Mouse (Mus musculus) C2C12 (cell line): ENCODE measurements around the gene Mymx. TPM values are rescaled to one million over a fixed set of nuclear protein-coding genes. Genes with fewer than 3 reads are reported as not detected.

Experiments
- H3K27me3 ChIP-seq: one replicate; pipeline ENCODE4 v1.6.1; 2011; ENCODE audit not compliant: control insufficient read depth, insufficient read depth, insufficient read length
- H3K36me3 ChIP-seq: one replicate; pipeline ENCODE4 v1.6.1; 2011; ENCODE audit not compliant: control insufficient read depth, insufficient read depth
- H3K4me3 ChIP-seq: one replicate; pipeline ENCODE4 v1.5.1; 2011; ENCODE audit warnings: mild to moderate bottlenecking, control low read depth; ENCODE audit not compliant: poor library complexity, insufficient read depth, severe bottlenecking
- H3K79me2 ChIP-seq: one replicate; pipeline ENCODE4 v1.6.1; 2011; ENCODE audit not compliant: control insufficient read depth, insufficient read depth
- H3K79me3 ChIP-seq: one replicate; pipeline ENCODE4 v1.6.1; 2011; ENCODE audit warnings: low read depth, control low read depth
- H3ac ChIP-seq: one replicate; pipeline ENCODE3; 2011; ENCODE audit warnings: low read depth; ENCODE audit not compliant: control insufficient read depth, insufficient read length
- CEBPB ChIP-seq: IDR thresholded peaks from one replicate; pipeline ENCODE4 v1.6.1; 2011; ENCODE audit warnings: low read depth, mild to moderate bottlenecking, control low read depth, moderate library complexity
- CTCF ChIP-seq: IDR thresholded peaks from one replicate; pipeline ENCODE4 v1.5.1; 2011; ENCODE audit not compliant: control insufficient read depth, insufficient read depth, insufficient read length
- FOSL1 ChIP-seq: IDR thresholded peaks from one replicate; pipeline ENCODE4 v1.8.0; 2011; ENCODE audit warnings: mild to moderate bottlenecking, low read length; ENCODE audit not compliant: poor library complexity, insufficient read depth, severe bottlenecking
- MAX ChIP-seq: IDR thresholded peaks from one replicate; pipeline ENCODE4 v1.6.1; 2011; ENCODE audit warnings: mild to moderate bottlenecking, control low read depth
- MYOD1 ChIP-seq: IDR thresholded peaks from one replicate; pipeline ENCODE4 v1.6.1; 2011; ENCODE audit warnings: low read depth; ENCODE audit not compliant: control insufficient read depth, insufficient read length
- MYOG ChIP-seq: IDR thresholded peaks from one replicate; pipeline ENCODE4 v1.6.1; 2011; ENCODE audit not compliant: control insufficient read depth, insufficient read length; ENCODE audit errors: extremely low read depth
- USF1 ChIP-seq: IDR thresholded peaks from one replicate; pipeline ENCODE4 v1.6.1; 2011; ENCODE audit warnings: low read depth, mild to moderate bottlenecking, control low read depth, moderate library complexity
- polyA plus RNA-seq: library from polyadenylated mRNA; unstranded; fragments of >200 nt; fragmentation: generic; extraction: Trizol; gene quantifications from one replicate; pipeline ENCODE4 v1.2.1, GENCODE M21; 2012; ENCODE audit warnings: missing spikeins

Gene Mymx
- polyA plus RNA-seq, 1 experiment: 1.7 TPM

DNA sequence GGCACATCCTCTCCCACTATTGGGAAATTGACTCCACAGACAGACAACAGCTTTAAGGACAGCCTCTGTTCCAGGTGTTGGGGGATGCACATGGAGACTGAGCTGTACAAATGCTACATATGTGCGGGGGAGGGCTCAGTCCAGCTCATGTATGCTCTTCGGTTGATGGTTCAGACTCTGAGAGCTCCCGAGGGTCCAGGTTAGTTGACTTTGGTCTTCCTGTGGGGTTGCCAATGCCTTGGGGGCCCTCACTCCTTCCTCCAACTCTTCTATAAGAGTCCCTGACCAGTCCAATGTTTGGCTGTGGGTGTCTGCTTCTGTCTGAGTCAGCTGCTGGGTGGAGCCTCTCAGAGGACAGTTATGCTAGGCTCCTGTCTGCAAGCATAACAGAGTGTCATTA lies 48.8 kb downstream of the Mymx start:
- H3K4me3 ChIP-seq: no peak overlapping the region
- TF ChIP-seq FOSL1: no peak
- no peak for TF ChIP-seq CEBPB
- no peak for TF ChIP-seq MYOD1
- TF ChIP-seq USF1: no peak
- no peak for TF ChIP-seq MYOG
- TF ChIP-seq CTCF: no peak
- no peak for TF ChIP-seq MAX
- H3K79me2 ChIP-seq: peaks cover 10% of the 10 kb centered on the region
- peaks cover 9% of the 10 kb centered on the region for H3K27me3 ChIP-seq
- no peak overlapping the region for H3ac ChIP-seq
- H3K36me3 ChIP-seq: no peaks in the 10 kb centered on the region
- no peaks in the 10 kb centered on the region for H3K79me3 ChIP-seq

DNA sequence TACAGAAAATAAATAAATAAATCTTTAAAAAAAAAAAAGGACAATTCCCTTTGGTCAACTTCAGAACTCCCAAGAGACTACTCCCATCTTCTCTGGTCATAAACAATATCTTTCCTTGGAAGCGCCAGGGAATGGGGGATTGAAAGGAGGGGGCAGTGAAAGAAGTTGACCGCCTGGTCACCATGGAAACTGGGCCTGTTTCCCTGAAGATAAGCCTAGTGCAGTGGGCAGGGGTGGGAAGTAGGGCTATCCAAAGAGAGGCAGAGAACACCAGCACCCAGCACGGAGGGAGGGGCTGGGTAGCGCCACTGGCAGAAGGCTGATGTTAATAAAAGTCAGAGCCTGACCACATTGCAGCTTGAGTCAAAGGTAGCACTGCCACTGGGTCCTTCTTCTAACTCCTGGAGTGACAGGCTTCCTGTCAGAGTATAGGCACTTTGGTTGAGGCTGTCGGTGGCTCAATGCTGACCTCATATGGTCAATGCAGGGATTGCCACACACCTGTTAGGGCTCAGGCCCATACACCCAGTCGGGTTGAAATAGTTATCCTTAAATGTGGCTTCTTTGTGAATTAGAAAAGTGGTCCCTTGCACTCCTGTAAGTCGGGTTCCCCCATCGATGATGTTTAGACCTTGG lies 50.0 kb downstream of the Mymx start:
- H3ac ChIP-seq: no peak overlapping the region
- no peak overlapping the region for H3K4me3 ChIP-seq
- H3K36me3 ChIP-seq: no peaks in the 10 kb centered on the region
- TF ChIP-seq MYOD1: peak; percentile 71
- no peak for TF ChIP-seq MAX
- TF ChIP-seq FOSL1: no peak
- peak; percentile 47 for TF ChIP-seq CEBPB
- no peak for TF ChIP-seq MYOG
- peak; percentile 82 for TF ChIP-seq CTCF
- TF ChIP-seq USF1: no peak
- H3K27me3 ChIP-seq: peaks cover 11% of the 10 kb centered on the region
- peaks cover 10% of the 10 kb centered on the region for H3K79me2 ChIP-seq
- H3K79me3 ChIP-seq: no peaks in the 10 kb centered on the region

GRCm38 (mm10) chr17:45551249-45551796 lies 50.6 kb downstream of the Mymx start:
- H3ac ChIP-seq: no peak overlapping the region
- H3K27me3 ChIP-seq: peaks cover 14% of the 10 kb centered on the region
- no peak for TF ChIP-seq MYOG
- TF ChIP-seq USF1: no peak
- no peaks in the 10 kb centered on the region for H3K79me3 ChIP-seq
- H3K79me2 ChIP-seq: peaks cover 3% of the 10 kb centered on the region
- H3K36me3 ChIP-seq: no peaks in the 10 kb centered on the region
- no peak overlapping the region for H3K4me3 ChIP-seq

Other genes with a start within 250 kb of the Mymx start
- 28.3 TPM for gene Cdc5l, start 168.4 kb downstream of the Mymx start, polyA plus RNA-seq
- 0.11 TPM for gene Spats1, start 126.7 kb downstream of the Mymx start, polyA plus RNA-seq
- 14.3 TPM for gene Aars2, start 95.3 kb downstream of the Mymx start, polyA plus RNA-seq
- gene Tcte1, start 78.7 kb downstream of the Mymx start, polyA plus RNA-seq: not detected
- gene Tmem151b, start 52.4 kb downstream of the Mymx start, polyA plus RNA-seq: 1.2 TPM
- 5.3 TPM for gene Nfkbie, start 46.4 kb downstream of the Mymx start, polyA plus RNA-seq
- 131 TPM for gene Slc35b2, start 38.2 kb downstream of the Mymx start, polyA plus RNA-seq
- gene Hsp90ab1, start 28.8 kb downstream of the Mymx start, polyA plus RNA-seq: 2,021 TPM
- gene Slc29a1, start 2.5 kb downstream of the Mymx start, polyA plus RNA-seq: 264 TPM
- 0.04 TPM for gene Capn11, start 57.2 kb upstream of the Mymx start, polyA plus RNA-seq
- gene Mrpl14, start 84.2 kb upstream of the Mymx start, polyA plus RNA-seq: 259 TPM
- gene Tmem63b, start 84.8 kb upstream of the Mymx start, polyA plus RNA-seq: 54.3 TPM
- gene 1600014C23Rik, start 131.7 kb upstream of the Mymx start, polyA plus RNA-seq: not detected